Mouse (Mus musculus) hindbrain, embryonic 13.5 days (tissue): ENCODE measurements around the gene Chst3. TPM values are rescaled to one million over a fixed set of nuclear protein-coding genes. Genes with fewer than 3 reads are reported as not detected.
"Not testable (repeated sequence)": the region's sequence is repeated elsewhere in the genome, so short reads cannot be mapped to it uniquely, and the experiment has no call there.

Source experiments
- ATAC-seq: fragments of 200-750 bp; cut with Nextera tagmentation; 2 replicates; pipeline ENCODE4 v1.8.0; 2017; ENCODE audit warnings: moderate TSS enrichment; ENCODE audit not compliant: low FRiP score
- H3K27ac ChIP-seq: fragments of 300-500 bp; sonication (generic); 2 replicates; pipeline ENCODE4 v1.5.1; 2015; ENCODE audit warnings: inconsistent platforms, mild to moderate bottlenecking, moderate library complexity
- H3K27me3 ChIP-seq: fragments of 300-500 bp; sonication (generic); 2 replicates; pipeline ENCODE4 v1.6.1; 2015; ENCODE audit warnings: mild to moderate bottlenecking, inconsistent platforms
- H3K36me3 ChIP-seq: fragments of 300-500 bp; sonication (generic); 2 replicates; pipeline ENCODE4 v1.6.1; 2015; ENCODE audit warnings: mild to moderate bottlenecking, inconsistent platforms
- H3K4me1 ChIP-seq: fragments of 300-500 bp; sonication (generic); replicated peaks from 2 replicates; pipeline ENCODE4 v1.6.1; 2015; ENCODE audit warnings: inconsistent platforms
- H3K4me2 ChIP-seq: fragments of 300-500 bp; sonication (generic); 2 replicates; pipeline ENCODE4 v1.6.1; 2015; ENCODE audit warnings: inconsistent platforms, mild to moderate bottlenecking, moderate library complexity
- H3K4me3 ChIP-seq: fragments of 300-500 bp; sonication (generic); 2 replicates; pipeline ENCODE4 v1.5.1; 2015; ENCODE audit warnings: mild to moderate bottlenecking, inconsistent platforms
- H3K9ac ChIP-seq: fragments of 300-500 bp; sonication (generic); 2 replicates; pipeline ENCODE4 v1.6.1; 2015; ENCODE audit warnings: mild to moderate bottlenecking, inconsistent platforms
- H3K9me3 ChIP-seq: fragments of 300-500 bp; sonication (generic); 2 replicates; pipeline ENCODE4 v1.6.1; 2016; ENCODE audit warnings: inconsistent platforms
- WGBS: fragments of 180-500 bp; shearing (Covaris S2); methylation state at CpG from one replicate; pipeline ENCODE4 v1.1.7; 2015; 5-methylcytosine and 5-hydroxymethylcytosine counted together
- polyA plus RNA-seq: library from polyadenylated mRNA; unstranded; fragments of >200 nt; fragmentation: Nextera tagmentation; extraction: Ambion mirVana; gene quantifications from 2 replicates; pipeline ENCODE4 v1.2.1, GENCODE M21; 2015

Chst3 gene
- polyA plus RNA-seq, 1 experiment from 2014 or later: 1.8 TPM

- Histone ChIP-seq H3K27ac (no peak overlapping the region), H3K27me3 (peaks cover 7% of the 10 kb centered on the region), H3K4me1 (peaks cover 6% of the 10 kb centered on the region; the same call in 1 of the 2 replicates), H3K4me2 (no peak overlapping the region), H3K9me3 (no peaks in the 10 kb centered on the region), H3K4me3 (no peak overlapping the region), H3K36me3 (no peaks in the 10 kb centered on the region), H3K9ac (no peak overlapping the region)
- WGBS: 74% methylated on average over 2 of the region's 2 CpGs
- no peak for ATAC-seq
Observed at GRCm38 (mm10) chr10:60224601-60225000, 5.5 kb upstream of the Chst3 start.

DNA sequence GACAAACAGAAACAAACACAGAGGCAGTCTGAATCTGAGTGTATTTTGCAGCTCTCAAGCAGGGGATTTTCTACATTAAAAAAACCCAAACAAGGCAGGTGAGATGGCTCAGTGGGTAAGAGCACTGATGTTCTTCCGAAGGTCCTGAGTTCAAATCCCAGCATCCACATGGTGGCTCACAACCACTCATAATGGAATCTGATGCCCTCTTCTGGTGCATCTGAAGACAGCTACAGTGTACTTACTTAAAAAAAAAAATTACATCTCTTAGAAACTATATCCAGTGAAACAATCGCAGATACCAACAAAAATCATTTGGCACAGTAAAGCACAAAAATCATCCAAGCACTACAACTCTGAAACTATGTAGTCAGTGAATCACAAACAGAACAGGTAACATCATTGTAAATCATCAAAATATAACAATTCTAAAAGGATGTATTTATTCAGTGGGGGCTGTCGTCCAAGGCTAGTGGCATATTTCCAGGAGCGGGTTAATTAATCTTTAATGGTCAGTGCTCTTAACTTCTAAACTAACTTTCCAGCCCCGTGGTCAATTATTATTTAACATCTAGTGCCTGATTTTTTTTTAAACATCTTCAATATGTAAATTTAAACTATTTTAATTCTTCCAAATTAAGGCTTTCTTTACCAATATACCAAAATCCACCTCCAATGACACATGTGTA lies 2.7 kb upstream of the Chst3 start:
- not testable (repeated sequence) for H3K9ac ChIP-seq, H3K36me3 ChIP-seq, ATAC-seq, H3K27ac ChIP-seq, H3K4me2 ChIP-seq, H3K4me3 ChIP-seq, H3K9me3 ChIP-seq
- 91% methylated on average over 5 of the region's 5 CpGs for WGBS
- Histone ChIP-seq H3K27me3 (peaks cover 36% of the 10 kb centered on the region), H3K4me1 (peaks cover 35% of the 10 kb centered on the region)

GRCm38 (mm10) chr10:60220607-60221006 lies 1.5 kb upstream of the Chst3 start:
- no peaks in the 10 kb centered on the region for H3K9me3 ChIP-seq
- H3K4me2 ChIP-seq: no peak overlapping the region
- no peaks in the 10 kb centered on the region for H3K36me3 ChIP-seq
- 94% methylated on average over 4 of the region's 4 CpGs for WGBS
- no peak overlapping the region for H3K27ac ChIP-seq
- H3K9ac ChIP-seq: no peak overlapping the region
- no peak for ATAC-seq
- H3K4me3 ChIP-seq: no peak overlapping the region
- H3K4me1 ChIP-seq: peaks cover 44% of the 10 kb centered on the region
- H3K27me3 ChIP-seq: peaks cover 38% of the 10 kb centered on the region

GRCm38 (mm10) chr10:60220042-60220523 lies 1.0 kb upstream of the Chst3 start:
- H3K4me2 ChIP-seq: no peak overlapping the region; the same call in 1 of the 2 replicates
- H3K4me3 ChIP-seq: no peak overlapping the region
- WGBS: 79% methylated on average over 5 of the region's 5 CpGs

GRCm38 (mm10) chr10:60218033-60218590 lies 948 bp downstream of the Chst3 start:
- peak overlapping the region; percentile 58 for H3K4me3 ChIP-seq
- peak overlapping the region; percentile 76 for H3K9ac ChIP-seq
- H3K36me3 ChIP-seq: no peaks in the 10 kb centered on the region
- H3K27ac ChIP-seq: peak overlapping the region; percentile 71; the same call in 1 of the 2 replicates
- peak overlapping the region; percentile 94 for H3K4me2 ChIP-seq
- H3K27me3 ChIP-seq: peaks cover 38% of the 10 kb centered on the region
- H3K4me1 ChIP-seq: peaks cover 58% of the 10 kb centered on the region
- WGBS: 4% methylated on average over 18 of the region's 18 CpGs
- no peak for ATAC-seq
- H3K9me3 ChIP-seq: no peaks in the 10 kb centered on the region

More at GRCm38 (mm10) chr10:60220042-60220523, 1.0 kb upstream of the Chst3 start:
- Histone ChIP-seq H3K4me1 (peaks cover 50% of the 10 kb centered on the region), H3K27me3 (peaks cover 38% of the 10 kb centered on the region), H3K27ac (no peak overlapping the region), H3K36me3 (no peaks in the 10 kb centered on the region), H3K9me3 (no peaks in the 10 kb centered on the region), H3K9ac (no peak overlapping the region)
- ATAC-seq: no peak

GRCm38 (mm10) chr10:60216331-60217095 lies 2.5 kb downstream of the Chst3 start:
- 87% methylated on average over 11 of the region's 11 CpGs for WGBS
- Histone ChIP-seq H3K4me2 (peak overlapping the region; percentile 94; the same call in 1 of the 2 replicates), H3K27ac (no peak overlapping the region), H3K9me3 (no peaks in the 10 kb centered on the region), H3K27me3 (peaks cover 38% of the 10 kb centered on the region), H3K4me3 (0 out of 2 replicates have a peak overlapping the region, but pooled peaks have one; percentile 58), H3K9ac (0 out of 2 replicates have a peak overlapping the region, but pooled peaks have one; percentile 13), H3K4me1 (peaks cover 73% of the 10 kb centered on the region), H3K36me3 (no peaks in the 10 kb centered on the region)
- ATAC-seq: no peak

DNA sequence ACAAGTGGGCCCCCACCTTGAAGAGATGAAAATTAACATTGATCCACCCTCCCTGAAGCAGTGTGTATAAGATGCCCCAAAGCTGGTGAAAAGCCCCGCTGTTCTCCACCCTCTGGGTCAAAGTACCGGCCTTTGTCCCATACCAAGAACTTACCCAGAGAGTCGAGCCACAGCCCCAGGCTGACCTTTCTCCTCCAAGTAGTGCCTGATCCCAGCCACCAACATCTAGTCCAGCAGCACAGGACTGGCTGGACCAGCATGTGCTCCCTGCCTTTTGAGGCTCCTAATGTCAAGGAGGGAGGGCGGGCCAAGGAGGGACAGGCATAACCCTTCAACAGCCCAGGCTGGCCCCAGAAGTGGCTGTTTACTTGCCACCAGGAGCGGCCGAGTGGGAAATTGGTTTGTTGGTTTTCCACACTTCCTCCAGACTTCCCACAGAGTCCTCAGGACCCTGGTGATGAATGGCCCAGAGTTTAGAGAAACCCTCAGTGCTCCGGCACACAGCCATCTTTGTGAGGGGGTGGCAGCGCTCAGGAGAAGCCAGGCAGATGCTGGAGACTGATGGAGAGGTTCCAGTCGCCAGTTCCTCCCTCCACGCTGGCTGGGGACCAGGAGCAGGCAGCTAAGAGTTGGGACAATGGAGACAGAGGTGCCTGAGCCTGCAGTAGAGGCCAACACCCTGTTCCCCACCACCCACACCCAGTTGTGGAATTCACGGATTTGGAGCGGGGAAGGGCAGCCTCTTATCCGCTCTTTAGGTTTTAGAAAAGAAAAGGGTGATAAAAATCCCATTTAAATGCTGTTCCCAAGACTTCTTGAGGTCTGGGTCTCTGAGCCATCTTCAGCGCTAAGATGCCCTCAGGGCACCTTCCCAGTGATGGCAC lies 3.7 kb downstream of the Chst3 start:
- H3K9me3 ChIP-seq: no peaks in the 10 kb centered on the region
- H3K4me1 ChIP-seq: peaks cover 81% of the 10 kb centered on the region
- H3K9ac ChIP-seq: no peak overlapping the region; the same call in 1 of the 2 replicates
- no peak for ATAC-seq
- no peak overlapping the region for H3K4me3 ChIP-seq
- peaks cover 37% of the 10 kb centered on the region for H3K27me3 ChIP-seq
- no peaks in the 10 kb centered on the region for H3K36me3 ChIP-seq
- H3K27ac ChIP-seq: peak overlapping the region; percentile 26
- H3K4me2 ChIP-seq: 0 out of 2 replicates have a peak overlapping the region, but pooled peaks have one; percentile 3
- 59% methylated on average over 14 of the region's 14 CpGs for WGBS

DNA sequence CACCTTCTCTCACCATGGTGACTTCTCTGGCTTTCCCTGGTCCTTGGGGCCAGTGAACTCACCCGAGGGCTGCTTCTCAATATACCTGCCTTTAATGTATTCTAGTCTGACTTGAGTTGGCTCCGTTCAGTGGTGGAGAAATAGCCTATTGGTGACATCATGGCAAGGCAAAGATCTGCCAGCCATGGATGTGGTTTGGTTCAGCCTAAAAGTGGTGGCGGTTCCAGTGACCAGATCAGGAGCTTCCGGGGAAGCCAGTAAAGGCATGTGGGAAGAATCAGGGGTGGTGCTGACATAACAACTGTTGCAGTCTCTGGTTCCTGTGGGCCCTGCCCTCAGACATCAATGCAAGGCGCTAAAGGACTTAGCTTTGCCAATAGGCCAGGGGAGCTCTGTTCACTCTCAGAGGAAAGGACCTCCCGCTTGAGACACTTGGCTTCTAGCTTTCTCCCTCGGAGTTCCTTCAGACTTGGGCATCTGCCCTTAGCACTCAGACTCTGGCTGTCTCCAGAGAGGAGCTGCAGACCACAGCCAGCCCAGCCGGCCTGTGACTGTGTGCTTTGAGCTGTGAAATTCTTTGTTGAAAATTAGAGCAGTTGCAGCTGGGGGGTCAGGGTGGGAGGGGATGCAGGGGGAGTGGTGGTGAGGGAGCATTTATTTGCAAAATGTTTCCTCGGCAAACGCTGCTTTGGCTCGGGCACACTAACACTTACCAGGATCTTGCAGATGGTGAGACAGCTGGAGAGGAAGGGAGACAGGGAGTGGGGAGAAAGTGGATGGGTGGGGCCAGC lies 6.3 kb downstream of the Chst3 start:
- ATAC-seq: no peak; the same call in 1 of the 2 replicates
- no peak overlapping the region for H3K4me3 ChIP-seq
- H3K9ac ChIP-seq: peak overlapping the region; percentile 13; the same call in 1 of the 2 replicates
- WGBS: 40% methylated on average over 11 of the region's 11 CpGs
- peak overlapping the region; percentile 52 for H3K27ac ChIP-seq
- peaks cover 70% of the 10 kb centered on the region for H3K4me1 ChIP-seq
- H3K9me3 ChIP-seq: no peaks in the 10 kb centered on the region
- 0 out of 2 replicates have a peak overlapping the region, but pooled peaks have one; percentile 6 for H3K4me2 ChIP-seq
- peaks cover 12% of the 10 kb centered on the region for H3K27me3 ChIP-seq
- no peaks in the 10 kb centered on the region for H3K36me3 ChIP-seq

GRCm38 (mm10) chr10:60211501-60212005 lies 7.5 kb downstream of the Chst3 start:
- no peak overlapping the region for H3K4me2 ChIP-seq
- H3K9me3 ChIP-seq: no peaks in the 10 kb centered on the region
- no peak overlapping the region for H3K4me3 ChIP-seq
- H3K4me1 ChIP-seq: peaks cover 59% of the 10 kb centered on the region
- H3K27ac ChIP-seq: no peak overlapping the region
- H3K9ac ChIP-seq: no peak overlapping the region
- H3K27me3 ChIP-seq: no peaks in the 10 kb centered on the region; the same call in 1 of the 2 replicates
- ATAC-seq: no peak
- 64% methylated on average over 8 of the region's 8 CpGs for WGBS
- H3K36me3 ChIP-seq: no peaks in the 10 kb centered on the region

- H3K4me1 ChIP-seq: peaks cover 57% of the 10 kb centered on the region
- no peaks in the 10 kb centered on the region for H3K27me3 ChIP-seq
- no peak overlapping the region for H3K4me2 ChIP-seq
- H3K9me3 ChIP-seq: no peaks in the 10 kb centered on the region
- H3K4me3 ChIP-seq: no peak overlapping the region
- no peaks in the 10 kb centered on the region for H3K36me3 ChIP-seq
- 85% methylated on average over 2 of the region's 2 CpGs for WGBS
- H3K27ac ChIP-seq: no peak overlapping the region
- H3K9ac ChIP-seq: no peak overlapping the region
- ATAC-seq: no peak
Observed at GRCm38 (mm10) chr10:60210468-60210867, 8.6 kb downstream of the Chst3 start.

DNA sequence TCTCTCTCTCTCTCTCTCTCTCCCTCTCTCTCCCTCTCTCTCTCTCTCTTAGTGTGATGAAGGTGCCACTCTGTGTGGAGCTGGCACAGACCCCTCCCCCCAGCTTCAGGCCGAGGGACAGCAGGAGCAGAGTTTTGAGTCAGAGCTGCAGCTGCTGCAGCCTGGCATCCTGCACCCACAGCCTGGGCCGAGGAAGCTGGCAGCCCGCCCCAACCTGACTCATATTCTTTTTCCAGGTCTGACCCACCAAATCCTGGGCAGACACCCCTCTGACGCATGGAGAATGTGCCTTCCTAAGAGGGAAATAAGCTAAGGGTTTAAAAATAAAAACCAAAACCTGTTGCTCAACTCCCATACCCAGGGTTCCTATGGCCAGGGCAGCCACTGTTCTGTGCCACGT lies 9.8 kb downstream of the Chst3 start:
- 56% methylated on average over 5 of the region's 5 CpGs for WGBS
- Histone ChIP-seq H3K36me3 (no peaks in the 10 kb centered on the region), H3K9ac (no peak overlapping the region), H3K27ac (peak overlapping the region; percentile 32; the same call in 1 of the 2 replicates), H3K4me3 (no peak overlapping the region), H3K27me3 (no peaks in the 10 kb centered on the region), H3K9me3 (no peaks in the 10 kb centered on the region), H3K4me1 (peaks cover 48% of the 10 kb centered on the region), H3K4me2 (no peak overlapping the region)
- ATAC-seq: no peak
